Mouse (Mus musculus) heart, postnatal 0 days (tissue): Measurements from ENCODE around the gene Fnbp1.

Experiments used
- CTCF ChIP-seq: IDR thresholded peaks from 2 replicates; pipeline ENCODE4 v1.5.1; 2016; ENCODE audit warnings: antibody characterized with exemption, control low read depth, low read depth
- EP300 ChIP-seq: IDR thresholded peaks from 2 replicates; pipeline ENCODE4 v1.6.1; 2016; ENCODE audit warnings: antibody characterized with exemption, low read depth

DNA sequence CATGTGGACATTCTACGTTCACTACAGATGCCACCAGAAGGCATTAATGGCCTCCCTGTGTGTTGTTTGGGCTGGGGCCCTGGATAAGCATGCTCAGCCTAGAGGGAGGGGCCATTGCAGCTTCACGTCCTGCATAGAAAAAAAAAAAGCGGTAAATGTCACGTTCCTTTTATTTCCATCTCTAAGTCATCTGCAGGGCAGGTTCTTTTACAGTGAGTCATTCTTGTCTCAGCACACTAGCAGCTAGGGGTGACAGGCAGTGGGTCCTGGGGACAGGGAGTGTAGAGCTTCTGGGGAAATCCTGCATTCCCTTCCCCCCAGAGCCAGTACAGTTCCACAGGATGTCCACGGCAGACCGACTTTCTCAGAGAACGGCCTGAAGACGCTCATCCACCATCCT, 115.2 kb downstream of the Fnbp1 start:
- TF ChIP-seq CTCF (no peak), EP300 (no peak)
